Mouse (Mus musculus) left cerebral cortex, adult 18-20 months (tissue): ENCODE data around the gene Dtx1. TPM values are rescaled to one million over a fixed set of nuclear protein-coding genes. Genes with fewer than 3 reads are reported as not detected.
A peak's percentile ranks its signal among the peaks of the same experiment; 100 is the strongest.

ENCODE experiments used
- DNase-seq, 2 experiments: peaks; one replicate each; pipeline ENCODE4 v3.0.0; 2021 to 2022; ENCODE audit warnings: low spot score in 2 of 2, mixed read lengths in 1 of 2
- total RNA-seq, 2 experiments: library from RNA; stranded (reverse); gene quantifications; 2 replicates each; pipeline ENCODE4 v1.2.3; 2021

The Dtx1 gene
- total RNA-seq, 2 experiments from 2014 or later = 73.1 to 78.8 TPM

GRCm38 (mm10) chr5:120706541-120706940, 5.2 kb downstream of the Dtx1 start:
- DNase-seq = no peak

GRCm38 (mm10) chr5:120704421-120704820, 7.3 kb downstream of the Dtx1 start:
- DNase-seq = no peak

GRCm38 (mm10) chr5:120703660-120704059, 8.1 kb downstream of the Dtx1 start:
- no peak for DNase-seq

- DNase-seq = no peak
Measured at GRCm38 (mm10) chr5:120702969-120703368, 8.8 kb downstream of the Dtx1 start.

- DNase-seq = no peak
Measured at GRCm38 (mm10) chr5:120702421-120702820, 9.3 kb downstream of the Dtx1 start.

GRCm38 (mm10) chr5:120700996-120701790, 10.5 kb downstream of the Dtx1 start:
- no peak for DNase-seq

GRCm38 (mm10) chr5:120698801-120699391, 12.8 kb downstream of the Dtx1 start:
- DNase-seq = no peak

GRCm38 (mm10) chr5:120698181-120698580, 13.5 kb downstream of the Dtx1 start:
- DNase-seq = no peak

GRCm38 (mm10) chr5:120696865-120697264, 14.9 kb downstream of the Dtx1 start:
- no peak for DNase-seq

GRCm38 (mm10) chr5:120696057-120696743, 15.5 kb downstream of the Dtx1 start:
- DNase-seq = no peak

GRCm38 (mm10) chr5:120694695-120695074, 17.0 kb downstream of the Dtx1 start:
- peak; percentile 25 to 56 for DNase-seq

- no peak for DNase-seq
Measured at GRCm38 (mm10) chr5:120693931-120694694, 17.6 kb downstream of the Dtx1 start.

GRCm38 (mm10) chr5:120692034-120692433, 19.7 kb downstream of the Dtx1 start:
- DNase-seq = no peak

- no peak for DNase-seq
Measured at GRCm38 (mm10) chr5:120690417-120690816, 21.3 kb downstream of the Dtx1 start.

GRCm38 (mm10) chr5:120688434-120688833, 23.3 kb downstream of the Dtx1 start:
- DNase-seq = no peak

GRCm38 (mm10) chr5:120687897-120688296, 23.8 kb downstream of the Dtx1 start:
- no peak for DNase-seq

- DNase-seq = no peak
Measured at GRCm38 (mm10) chr5:120687484-120687851, 24.3 kb downstream of the Dtx1 start.

- DNase-seq = no peak
Measured at GRCm38 (mm10) chr5:120686749-120687483, 24.8 kb downstream of the Dtx1 start.

- no peak for DNase-seq
Measured at GRCm38 (mm10) chr5:120685678-120686077, 26.0 kb downstream of the Dtx1 start.

- no peak for DNase-seq
Measured at GRCm38 (mm10) chr5:120682982-120683771, 28.6 kb downstream of the Dtx1 start.
